Mouse (Mus musculus) mesoderm, embryonic 11.5 days (tissue): Measurements from ENCODE around the gene Gm1330.
"Not testable (repeated sequence)": the region's sequence is repeated elsewhere in the genome, so short reads cannot be mapped to it uniquely, and the experiment has no call there.

Experiments
- DNase-seq: peaks from one replicate; pipeline ENCODE4 v3.0.0-alpha.2; 2012; ENCODE audit warnings: low read depth, low spot score

The Gm1330 gene

DNA sequence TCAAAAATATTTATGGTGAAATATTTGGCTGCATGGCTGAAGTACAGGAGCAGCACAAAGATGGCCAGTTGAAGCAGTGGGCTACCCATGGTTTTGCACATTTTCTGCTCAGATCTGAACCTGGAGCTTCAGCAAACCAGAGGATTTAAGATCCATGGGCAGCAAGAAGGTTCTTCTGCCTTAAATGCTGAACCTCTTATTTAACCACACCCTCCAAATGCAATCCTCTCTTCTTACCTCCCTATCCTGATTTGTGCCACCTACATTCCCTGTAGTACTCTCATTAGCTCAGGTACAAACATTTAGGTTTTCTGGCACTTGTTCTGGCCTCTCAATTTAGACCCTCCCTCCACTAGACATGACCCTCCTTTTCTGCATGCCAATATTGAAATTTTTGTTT is at the start of gene Gm1330:
Gm1330 (minus strand) TSS at position 101 of the 400 bp plus-strand sequence.
- DNase-seq = no peak

DNA sequence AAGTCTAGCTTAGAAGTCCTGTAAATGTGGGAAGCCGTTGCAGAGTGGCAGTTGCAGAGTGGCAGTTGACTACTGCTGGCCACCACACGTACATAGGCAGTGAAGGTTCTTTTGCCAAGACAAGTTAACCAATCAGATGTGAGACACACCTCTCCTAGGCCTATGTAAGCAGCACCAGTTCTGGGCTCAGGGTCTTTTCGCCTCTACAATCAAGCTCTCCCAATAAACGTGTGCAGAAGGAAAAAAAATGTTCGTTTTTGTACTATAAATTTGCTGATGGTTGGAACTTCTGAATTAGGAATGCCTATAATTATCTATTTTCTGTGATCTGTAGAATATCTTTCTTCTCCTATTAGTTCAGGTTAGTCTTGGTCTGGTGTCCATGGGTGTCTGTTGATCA is 14.1 kb upstream of the Gm1330 start, which contains the start of gene Gm10750:
Gm10750 (minus strand) TSS at position 101 of the 400 bp plus-strand sequence.
- not testable (repeated sequence) for DNase-seq

DNA sequence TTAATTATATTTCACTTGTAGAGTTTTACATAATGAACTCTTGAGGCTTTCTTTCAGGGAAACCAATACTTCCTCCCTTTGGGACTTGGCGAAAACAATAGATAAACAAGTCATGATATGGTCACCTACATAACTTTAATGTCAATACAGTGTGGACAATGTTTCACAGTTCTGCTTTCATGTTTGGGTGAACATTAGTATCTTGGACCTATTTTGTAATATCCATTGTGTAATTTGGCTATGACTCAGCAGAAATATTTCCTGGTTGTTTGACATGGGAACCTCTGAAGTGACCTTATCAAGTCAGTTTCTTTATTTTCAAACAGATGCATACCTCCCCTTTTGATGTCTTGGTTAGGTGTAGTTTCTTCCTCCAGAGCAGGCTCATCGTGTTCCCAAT is 1.8 kb upstream of the Gm1330 start:
- no peak for DNase-seq

DNA sequence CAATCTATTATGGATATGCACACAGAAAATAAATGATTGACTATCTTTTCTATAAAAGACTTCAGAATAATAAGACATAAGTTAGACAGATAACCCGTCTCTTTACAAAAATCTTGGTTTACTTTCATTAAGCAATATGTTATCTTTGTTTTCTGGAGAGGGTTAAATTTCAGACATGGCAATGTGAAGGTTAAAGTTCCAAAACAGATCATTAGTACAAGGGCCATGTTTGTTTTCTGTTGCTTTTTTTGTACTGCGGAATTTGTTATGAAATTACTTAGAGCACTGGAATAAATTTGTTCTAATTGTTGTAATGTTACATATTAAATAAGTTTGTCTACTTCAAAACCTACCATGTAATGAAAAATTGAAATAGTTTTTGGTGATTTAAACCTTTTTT is 7.9 kb downstream of the Gm1330 start:
- DNase-seq = no peak
